Mouse (Mus musculus) natural killer cell, adult 2 months (primary cell): ENCODE data around the gene Hbq1b.
"Not testable (repeated sequence)": the region's sequence is repeated elsewhere in the genome, so short reads cannot be mapped to it uniquely, and the experiment has no call there.

Experiments
- DNase-seq, 2 experiments: peaks; one replicate each; pipeline ENCODE4 v3.0.0; 2022; ENCODE audit warnings: low spot score in 2 of 2

Gene Hbq1b

DNA sequence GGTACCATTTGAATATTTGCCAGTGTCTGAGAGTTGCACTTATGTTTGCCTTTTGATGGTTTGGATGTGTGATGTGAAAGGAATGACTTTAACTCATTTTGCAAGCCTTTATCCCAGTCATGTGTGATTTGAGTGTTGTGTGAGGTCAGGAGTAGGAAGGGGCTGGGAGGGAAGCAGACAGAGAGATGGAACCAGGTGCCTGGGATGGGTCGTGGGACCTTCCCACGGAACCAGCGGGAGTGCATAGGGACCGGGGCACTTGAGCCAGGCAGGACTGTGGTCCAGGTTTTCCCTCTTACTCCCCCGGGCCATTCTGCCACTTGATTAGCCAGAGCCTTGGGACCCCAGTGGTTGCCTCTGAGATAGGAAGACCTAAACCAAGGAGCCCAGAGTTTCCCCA lies 18.8 kb upstream of the Hbq1b start:
- DNase-seq = no peak

DNA sequence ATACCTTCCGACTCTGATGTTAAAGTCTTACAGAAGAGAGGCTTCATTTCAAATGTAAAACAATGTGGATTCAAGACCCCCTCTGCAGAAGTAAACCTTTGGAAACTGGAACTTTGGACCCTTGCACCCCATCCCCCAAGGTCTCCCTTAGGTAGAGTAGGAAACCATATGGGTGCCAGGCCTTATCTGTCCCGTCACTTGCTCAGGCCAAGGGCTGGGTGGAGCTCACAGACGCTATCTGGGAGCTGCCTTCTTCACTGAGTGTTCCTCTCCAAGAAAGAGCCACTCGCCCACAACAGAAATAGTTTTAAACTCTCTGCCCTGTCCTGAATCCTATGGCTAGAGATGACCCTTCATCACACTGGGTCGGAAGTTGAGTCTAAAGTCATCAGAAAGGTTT lies 17.8 kb upstream of the Hbq1b start:
- DNase-seq = no peak

DNA sequence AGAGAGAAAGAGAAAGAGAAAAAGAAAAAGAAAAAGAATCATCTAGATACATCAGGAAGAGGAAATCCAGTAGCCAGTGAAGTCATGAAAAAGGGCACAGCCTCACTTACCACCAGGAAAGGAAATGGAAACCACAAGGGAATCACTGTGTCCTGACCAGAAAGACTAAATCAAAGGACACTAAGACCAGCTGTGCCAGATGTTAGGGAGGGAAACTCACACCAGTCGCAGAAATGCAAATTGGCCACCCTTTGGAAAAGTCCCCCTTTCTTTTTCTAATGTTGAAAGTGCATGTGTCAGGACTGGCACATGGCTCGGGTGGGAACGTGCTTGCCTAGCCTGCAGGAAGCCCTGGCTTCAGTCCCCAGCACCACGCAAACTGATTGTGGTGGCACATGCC lies 15.6 kb upstream of the Hbq1b start:
- no peak for DNase-seq

DNA sequence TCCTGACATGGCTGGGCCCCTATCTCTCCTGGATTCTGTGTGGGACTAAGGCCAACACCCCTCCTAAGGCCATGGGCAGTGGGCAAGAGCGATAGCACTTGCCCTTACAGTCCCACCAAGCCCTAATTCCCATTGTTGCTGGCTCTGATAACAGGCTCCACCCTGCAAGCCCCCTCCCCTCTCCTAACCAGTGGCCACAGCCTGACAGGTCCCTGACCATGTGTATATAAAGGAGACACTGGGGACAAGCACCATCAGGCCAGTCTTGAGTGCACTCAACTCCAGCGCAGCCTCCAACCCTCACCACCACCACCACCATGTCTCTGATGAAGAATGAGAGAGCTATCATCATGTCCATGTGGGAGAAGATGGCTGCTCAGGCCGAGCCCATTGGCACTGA lies 10.4 kb upstream of the Hbq1b start, which contains the start of gene Hba-x:
Gene Hba-x, plus strand, starts transcription at position 54 of the 400 bp plus-strand sequence.
- DNase-seq = no peak

DNA sequence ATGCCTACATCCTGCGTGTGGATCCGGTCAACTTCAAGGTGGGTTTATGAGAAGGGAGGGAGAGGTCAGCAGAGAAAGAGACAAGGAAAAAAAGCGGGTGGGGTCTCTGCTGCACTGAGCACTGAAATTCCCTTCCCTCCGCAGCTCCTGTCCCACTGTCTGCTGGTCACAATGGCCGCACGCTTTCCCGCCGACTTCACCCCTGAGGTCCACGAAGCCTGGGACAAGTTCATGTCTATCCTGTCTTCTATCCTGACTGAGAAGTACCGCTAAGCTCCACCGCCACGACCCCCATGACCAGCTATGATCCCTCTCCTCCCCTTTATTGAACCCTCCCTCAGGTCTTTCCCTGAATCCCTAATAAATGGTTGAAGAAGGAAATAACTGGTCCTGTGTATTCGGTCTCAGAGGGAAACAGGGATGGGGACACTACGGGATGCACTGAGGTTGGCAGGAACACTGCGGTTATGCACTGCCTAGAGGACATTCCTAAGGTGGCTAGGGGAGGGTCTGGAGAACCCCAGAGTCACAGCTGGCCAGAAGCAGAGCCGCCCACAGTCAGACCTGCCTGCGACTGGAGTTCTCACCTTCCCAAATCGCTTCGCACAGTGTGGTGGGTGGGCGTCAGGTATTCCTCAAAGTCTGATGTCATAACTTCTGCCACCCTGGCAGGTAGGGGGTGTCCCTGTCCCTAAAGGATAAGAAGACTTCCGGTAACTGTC lies 8.9 kb upstream of the Hbq1b start:
- no peak for DNase-seq

DNA sequence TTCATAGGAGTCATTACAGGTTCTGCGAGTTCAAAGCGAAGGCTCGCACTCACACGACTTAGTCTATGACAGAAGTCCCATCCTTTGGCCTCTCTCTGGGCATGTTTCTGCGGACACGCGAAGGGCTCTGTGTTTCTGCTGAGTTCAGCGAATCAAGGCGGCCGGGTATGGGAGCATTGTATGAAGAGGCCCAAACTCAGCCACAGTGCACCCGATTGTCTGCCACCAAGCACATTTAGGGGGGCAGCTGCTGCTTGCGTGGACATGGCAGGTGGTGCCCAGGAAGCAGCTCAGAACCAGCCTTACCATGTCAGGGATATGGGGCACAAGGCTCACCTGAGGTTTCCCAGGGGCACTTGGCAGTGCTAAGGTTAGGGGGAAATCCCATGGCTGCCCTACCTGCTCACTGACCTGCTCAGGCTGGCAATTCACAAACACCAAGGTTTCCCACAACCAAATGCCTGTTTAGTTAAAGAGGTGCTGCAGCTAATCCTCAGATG lies 8.3 kb upstream of the Hbq1b start:
- no peak for DNase-seq

DNA sequence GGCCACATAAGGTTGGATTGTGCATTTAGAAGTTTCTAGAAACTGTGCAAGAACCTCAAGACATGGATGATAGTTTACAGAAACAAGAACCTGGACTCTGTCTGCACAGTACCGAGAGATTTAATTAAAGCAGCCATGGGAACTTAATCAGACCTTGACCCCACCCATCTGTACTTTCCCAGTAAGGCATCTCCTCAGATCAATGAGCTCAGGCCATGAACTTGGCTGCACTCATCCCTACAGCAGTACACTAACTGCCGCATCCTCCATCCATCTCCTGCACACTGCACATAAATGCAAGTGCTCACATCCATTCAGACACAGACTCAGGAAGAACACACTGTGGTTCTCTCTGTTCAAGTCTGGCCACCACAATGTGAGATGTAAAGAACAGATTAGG lies 6.1 kb upstream of the Hbq1b start:
- no peak for DNase-seq

DNA sequence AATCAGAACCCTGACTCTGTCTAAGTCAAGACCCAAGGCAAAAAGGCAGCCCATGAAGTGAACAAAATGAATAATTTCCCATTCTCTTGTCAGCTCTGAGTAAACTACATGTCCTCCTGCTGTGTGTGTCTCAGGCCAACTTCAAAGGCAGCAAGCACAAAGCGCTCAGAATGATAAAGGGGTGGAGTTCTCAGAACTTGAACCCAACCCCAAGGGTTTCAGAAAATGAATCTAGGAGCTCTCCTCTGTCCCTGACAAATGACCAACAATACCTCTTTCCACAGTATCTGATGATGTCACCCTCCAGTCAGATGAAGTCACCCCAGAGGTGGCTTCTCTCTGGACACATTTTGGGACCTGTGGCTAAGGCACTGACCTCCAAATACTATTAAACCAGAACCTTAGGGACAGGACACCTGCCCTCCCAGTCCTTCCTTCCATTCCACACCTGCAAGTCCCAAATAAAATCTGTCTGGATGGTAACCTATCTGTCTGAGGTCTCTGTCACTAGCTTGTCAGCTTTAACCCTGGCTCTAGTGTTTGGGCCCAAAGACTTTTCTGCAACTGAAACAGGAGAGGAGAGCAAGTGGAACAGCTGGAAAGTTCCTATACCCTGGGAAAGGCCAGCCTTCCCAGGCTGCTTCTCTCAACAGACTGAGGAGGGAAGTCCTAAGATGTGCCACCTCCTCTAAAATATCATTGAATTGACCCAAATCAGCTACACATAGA lies 5.2 kb upstream of the Hbq1b start:
- no peak for DNase-seq

DNA sequence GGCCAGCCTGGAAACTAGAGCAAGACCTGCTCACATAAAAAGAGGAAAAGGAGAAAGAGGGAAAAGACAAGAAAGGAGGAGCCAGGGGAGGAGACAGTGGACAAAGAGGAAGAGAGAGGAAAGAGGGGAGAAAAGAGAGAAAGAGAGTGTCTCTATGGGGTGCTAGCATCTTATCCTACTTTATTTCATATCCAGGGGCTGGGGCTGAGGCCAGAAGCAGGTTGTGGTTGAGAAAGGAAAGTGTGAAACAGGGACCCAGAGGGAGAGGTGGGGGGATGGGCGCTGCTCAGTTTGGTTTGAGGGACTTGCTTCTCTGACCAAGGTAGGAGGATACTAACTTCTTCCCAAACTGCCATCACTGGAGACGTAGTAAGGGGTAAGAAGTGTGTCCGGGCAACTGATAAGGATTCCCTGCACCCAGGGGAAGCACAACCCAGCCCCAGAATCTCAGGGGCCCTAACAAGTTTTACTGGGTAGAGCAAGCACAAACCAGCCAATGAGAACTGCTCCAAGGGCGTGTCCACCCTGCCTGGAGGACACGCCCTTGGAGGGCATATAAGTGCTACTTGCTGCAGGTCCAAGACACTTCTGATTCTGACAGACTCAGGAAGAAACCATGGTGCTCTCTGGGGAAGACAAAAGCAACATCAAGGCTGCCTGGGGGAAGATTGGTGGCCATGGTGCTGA lies 3.5 kb upstream of the Hbq1b start, which contains the start of gene Hba-a1:
Gene Hba-a1, plus strand, starts transcription at position 421 of the 687 bp plus-strand sequence.
- not testable (repeated sequence) for DNase-seq

DNA sequence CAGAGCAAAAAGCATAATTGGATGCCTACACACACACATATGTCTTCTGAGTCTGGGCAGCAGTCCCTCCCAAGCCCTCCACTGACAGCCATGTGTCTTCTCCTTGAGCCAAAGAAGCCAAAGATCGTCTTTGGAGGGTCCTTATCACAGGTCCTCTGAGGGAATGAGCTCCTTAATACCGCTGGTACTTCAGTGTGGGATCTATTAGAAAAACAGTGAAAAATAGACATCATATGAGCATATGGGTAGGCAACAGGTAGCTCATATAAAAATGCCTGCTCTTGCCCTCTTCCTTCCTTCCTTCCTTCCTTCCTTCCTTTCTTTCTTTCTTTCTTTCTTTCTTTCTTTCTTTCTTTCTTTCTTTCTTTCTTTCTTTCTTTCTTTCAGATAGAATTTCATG lies 2.2 kb upstream of the Hbq1b start:
- DNase-seq = not testable (repeated sequence)

DNA sequence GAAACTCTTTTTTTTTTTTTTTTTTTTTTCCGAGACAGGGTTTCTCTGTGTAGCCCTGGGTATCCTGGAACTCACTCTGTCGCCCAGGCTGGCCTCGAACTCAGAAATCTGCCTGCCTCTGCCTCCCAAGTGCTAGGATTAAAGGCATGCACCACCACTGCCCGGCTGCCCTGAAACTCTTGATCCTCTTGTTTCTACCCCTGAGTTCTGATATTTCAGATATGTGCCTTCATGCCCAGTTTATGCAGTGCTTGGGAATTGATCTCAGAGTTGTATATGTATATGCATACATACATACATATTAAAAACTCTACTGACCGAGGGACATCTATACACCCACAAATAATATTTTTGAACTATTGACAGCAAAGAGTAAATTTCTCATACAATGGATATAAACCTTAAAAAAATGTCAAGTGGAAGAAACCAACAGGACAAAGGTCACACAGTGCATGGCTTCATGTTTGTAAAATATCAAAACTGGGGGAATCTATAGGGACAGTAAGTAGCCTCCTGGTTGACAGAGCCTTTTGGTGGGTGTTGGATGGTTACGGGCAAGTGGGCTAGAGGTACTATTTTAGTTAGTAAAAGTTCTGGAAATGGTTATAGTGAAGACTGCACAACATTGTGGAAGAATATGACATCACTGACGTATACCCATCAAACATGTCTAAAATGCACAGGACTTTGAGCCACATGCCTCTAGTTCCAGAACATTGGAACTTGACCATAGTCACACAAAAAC lies 1.6 kb upstream of the Hbq1b start:
- no peak for DNase-seq

DNA sequence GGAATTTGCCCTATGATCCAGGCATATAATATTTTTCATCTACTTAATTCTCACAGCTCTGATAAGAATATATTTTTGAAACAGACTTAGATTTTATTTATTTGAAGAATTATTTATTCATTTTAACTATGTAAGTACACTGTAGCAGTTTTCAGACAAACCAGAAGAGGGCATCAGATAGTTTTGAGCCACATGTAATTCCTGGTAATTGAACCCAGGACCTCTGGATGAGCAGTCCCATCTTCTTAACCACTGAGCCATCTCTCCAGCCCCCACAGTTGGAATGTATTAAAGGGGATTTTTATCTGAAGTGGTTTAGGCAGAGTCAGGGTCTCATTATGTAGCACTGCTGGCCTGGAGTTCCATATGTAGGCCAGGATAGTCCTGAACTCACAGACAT lies 878 bp upstream of the Hbq1b start:
- DNase-seq = not testable (repeated sequence)

DNA sequence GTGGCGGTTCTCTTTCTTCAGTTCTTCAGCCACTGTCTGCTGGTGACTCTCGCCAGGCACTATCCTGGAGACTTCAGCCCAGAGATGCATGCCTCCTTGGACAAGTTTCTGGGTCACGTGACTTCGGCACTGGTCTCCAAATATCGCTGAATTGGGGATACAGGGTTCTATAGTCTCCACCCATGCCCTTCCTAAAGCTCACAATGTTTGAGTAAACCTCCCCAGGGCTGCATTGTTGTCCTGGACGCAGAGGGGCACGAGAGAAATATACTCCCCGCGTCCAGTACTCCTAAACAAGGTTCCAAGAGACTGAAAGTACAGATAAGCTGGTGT lies 694 bp downstream of the Hbq1b start:
- DNase-seq = no peak

DNA sequence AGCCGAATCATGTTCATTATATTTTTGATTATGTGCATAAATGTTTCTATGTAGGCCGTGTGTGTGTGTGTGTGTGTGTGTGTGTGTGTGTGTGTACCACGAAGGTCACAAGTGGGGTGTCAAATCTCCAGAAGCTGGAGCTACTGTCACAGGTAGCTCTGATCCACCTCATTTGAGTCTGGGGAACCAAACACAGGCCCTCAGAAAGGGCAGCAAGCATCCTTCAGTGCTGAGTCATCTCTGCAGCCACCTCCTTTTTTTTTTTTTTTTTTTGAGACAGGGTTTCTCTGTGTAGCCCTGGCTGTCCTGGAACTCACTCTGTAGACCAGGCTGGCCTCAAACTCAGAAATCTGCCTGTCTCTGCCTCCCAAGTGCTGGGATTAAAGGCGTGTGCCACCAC lies 6.1 kb downstream of the Hbq1b start:
- not testable (repeated sequence) for DNase-seq

DNA sequence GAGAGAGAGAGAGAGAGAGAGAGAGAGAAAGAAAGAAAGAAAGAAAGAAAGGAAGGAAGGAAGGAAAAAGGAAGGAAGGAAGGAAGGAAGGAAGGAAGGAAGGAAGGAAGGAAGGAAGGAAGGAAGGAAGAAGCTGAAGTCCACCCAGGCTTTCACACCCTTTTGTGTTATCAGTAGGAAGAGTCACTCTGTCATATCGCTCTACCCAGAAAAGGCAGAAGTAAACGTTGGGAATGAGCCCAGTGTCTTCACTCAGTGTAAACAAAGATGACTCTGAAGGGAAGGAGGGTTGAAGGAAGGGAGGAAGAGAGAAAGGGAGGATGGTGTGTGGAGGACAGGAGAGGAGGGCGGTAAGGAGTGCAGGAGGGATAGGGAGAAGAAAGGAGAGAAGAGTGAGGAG lies 6.7 kb downstream of the Hbq1b start:
- not testable (repeated sequence) for DNase-seq

DNA sequence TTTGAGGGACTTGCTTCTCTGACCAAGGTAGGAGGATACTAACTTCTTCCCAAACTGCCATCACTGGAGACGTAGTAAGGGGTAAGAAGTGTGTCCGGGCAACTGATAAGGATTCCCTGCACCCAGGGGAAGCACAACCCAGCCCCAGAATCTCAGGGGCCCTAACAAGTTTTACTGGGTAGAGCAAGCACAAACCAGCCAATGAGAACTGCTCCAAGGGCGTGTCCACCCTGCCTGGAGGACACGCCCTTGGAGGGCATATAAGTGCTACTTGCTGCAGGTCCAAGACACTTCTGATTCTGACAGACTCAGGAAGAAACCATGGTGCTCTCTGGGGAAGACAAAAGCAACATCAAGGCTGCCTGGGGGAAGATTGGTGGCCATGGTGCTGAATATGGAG lies 9.4 kb downstream of the Hbq1b start, which contains the start of gene Hba-a2:
Gene Hba-a2, plus strand, starts transcription at position 287 of the 400 bp plus-strand sequence.
- not testable (repeated sequence) for DNase-seq

DNA sequence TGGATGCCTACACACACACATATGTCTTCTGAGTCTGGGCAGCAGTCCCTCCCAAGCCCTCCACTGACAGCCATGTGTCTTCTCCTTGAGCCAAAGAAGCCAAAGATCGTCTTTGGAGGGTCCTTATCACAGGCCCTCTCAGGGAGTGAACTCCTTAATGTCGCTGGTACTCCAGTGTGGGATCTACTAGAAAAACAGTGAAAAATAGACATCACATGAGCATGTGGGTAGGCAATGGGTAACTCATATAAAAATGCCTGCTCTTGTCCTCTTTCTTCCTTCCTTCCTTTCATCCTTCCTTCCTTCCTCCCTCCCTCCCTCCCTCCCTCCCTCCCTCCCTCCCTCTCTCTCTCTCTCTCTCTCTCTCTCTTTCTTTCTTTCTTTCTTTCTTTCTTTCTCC lies 10.7 kb downstream of the Hbq1b start:
- not testable (repeated sequence) for DNase-seq

DNA sequence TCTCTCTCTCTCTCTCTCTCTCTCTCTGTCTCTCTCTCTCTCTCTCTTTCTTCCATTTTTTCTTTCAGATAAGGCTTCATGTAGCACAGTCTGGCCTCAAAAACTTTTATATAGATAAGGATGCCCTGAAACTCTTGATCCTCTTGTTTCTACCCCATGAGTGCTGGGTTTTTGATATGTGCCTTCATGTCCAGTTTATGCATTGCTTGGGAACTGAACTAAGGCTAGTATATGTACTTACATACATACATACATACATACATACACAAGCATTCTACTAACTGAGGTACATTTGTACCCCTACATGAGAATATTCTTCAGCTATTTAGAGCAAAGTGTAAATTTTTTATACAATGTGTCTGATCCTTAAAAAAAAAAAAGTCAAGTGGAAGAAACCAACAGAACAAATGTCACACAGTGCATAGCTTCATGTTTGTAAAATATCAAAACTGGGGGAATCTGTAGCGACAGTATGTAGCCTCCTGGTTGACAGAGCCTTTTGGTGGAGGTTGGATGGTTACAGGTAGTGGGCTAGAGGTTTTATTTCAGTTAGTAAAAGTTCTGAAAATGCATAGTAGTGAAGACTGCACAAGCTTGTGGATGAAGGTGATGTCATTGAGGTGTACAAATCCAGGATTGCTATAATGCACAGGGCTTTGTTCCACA lies 11.2 kb downstream of the Hbq1b start:
- DNase-seq = no peak

DNA sequence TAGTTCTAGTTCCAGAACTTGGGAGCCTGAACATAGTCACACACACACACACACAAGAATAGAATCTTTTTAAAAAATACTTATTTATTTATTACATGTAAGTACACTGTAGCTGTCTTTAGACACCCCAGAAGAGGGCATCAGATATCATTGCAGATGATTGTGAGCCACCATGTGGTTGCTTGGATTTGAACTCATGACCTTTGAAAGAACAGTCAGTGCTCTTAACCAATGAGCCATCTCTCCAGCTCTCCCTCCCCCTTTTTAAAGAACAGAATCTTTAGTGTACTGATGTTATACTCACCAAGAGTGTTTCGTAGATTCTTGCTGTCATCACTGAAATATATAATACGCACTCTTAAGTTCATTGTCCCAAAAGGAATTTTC lies 11.8 kb downstream of the Hbq1b start:
- no peak for DNase-seq

DNA sequence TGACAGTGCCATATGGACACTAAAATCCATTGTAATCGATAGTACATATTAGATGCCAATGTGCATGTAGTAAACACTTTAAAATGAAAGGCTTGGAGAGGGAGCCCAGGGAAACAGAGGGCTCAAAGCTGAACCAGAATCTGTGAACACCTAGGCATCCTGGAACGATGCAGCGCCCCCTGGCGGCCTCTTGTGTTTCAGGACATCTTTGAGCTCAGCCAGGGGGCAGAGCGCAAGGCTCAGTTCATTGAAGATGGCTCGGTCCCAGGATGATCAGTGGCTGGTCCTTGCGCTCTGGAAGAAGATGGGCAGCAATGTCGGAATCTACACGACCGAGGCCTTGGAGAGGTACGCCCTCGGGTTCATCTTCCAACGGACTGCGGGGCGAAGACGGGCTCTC lies 13.1 kb downstream of the Hbq1b start, which contains the start of gene Hbq1a:
Gene Hbq1a, plus strand, starts transcription at position 205 of the 400 bp plus-strand sequence.
- DNase-seq = peak; percentile 9 to 38
